Mouse (Mus musculus): Measurements from ENCODE around the gene Laptm4a.
A peak's percentile ranks its signal among the peaks of the same experiment; 100 is the strongest.

The Laptm4a gene

DNA sequence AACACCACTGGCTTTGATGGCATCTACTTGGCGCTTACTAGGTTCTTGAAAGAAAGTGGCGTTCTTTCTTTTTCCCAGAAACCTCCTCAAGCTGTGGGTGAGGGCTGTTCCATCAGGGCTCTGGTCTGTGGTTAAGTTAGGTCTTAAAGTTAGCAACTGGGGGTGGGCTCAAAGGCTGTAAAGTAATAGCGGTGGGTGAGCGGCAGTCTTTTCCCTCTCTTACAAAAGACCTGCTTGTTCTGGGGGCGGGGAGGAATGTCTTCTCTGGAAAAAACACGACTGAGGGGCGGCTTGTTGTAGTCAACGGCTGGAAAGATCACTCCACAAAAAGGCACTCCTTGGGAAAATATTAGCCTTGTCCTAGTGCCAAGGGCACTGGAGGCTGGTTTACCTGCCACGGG lies 32.7 kb downstream of the Laptm4a start:
- no peak for DNase-seq (ENCODE audit: low read depth)

DNA sequence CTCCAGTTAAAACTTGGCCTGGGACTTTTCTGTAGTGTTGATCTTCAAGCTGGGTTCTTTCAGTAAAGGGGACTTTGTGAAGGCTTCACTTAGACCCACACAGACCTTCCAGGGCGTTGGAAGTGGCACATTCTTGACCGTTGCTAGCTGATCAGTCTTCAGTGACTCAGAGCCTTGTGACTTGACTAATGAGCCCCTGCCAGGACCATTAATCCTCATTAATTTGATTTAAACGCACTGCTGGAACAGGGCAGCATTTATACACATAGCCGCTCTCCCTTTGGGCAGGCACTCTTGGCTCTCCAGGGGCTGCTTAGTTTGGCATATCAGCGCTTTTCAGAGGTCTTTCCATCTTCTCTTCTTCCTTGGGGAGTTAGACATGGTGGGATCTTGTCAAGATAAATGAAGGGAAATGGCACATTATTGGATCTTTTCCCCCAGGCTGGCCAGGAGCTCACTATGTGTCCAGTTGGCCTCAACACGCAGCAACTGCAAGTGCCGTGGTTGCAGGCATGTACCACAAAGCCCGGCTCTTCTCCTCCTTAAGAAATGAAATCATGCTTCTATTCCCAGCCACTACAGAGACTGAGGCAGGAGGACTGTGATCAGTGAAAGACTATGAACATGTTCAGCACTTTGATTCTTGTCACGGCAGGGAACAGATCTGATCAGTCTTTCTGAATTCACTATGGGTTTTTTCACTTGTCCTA lies 40.3 kb downstream of the Laptm4a start:
- no peak for DNase-seq (ENCODE audit: low read depth)

DNA sequence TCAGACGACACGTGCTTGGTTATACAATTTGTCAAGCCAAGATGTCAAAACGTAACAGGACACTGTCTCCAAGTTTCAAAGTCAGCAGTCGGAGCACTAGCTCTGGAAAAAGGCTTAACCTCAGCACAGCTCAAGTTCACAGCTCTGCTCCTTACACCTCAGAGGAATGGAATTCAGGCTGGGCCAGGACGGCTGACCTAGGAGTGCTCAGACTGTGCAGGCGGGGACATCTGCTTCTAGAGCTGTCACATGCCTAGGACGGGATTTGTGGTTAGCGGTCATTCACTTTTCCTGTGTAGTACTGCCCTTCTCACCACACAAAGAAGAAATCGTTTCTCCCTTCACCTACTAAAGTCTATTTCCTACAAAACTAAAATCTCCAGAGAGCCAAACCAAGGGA lies 48.4 kb downstream of the Laptm4a start:
- DNase-seq (ENCODE audit: low read depth) = peak; percentile 45

DNA sequence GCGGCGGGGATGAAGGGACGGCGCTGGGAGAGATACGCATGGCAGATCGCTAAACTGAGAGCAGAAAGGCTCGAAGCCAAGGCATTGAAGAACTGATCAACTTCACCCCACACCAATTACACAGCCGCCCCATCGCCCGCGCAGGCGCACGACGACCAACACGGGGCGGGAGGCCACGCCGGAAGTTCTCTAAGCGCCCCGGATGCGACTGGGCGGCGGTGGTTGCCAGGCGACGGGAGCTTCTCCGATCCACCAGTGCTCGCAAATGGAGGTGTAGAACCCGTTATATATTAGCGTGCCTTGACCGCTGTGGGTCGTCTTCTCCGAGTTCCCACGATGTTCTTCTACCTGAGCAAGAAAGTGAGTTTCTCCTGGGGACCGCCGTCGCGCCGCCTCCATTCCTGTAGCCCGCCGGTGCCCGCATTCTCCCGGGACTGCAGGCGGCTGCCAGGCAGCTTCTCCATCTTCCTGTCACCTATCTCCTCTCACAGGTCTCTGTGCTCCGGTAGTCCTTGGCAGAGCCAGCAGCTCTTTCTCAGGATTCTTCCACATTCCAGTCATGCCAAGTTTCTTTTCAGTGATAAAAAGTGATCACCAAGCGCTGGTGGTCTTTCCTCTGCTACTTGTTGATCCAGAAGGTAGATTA lies 52.5 kb downstream of the Laptm4a start, which contains the start of gene Wdr35:
Wdr35 (plus strand) TSS at position 73 of the 646 bp plus-strand sequence.
- no peak for DNase-seq (ENCODE audit: low read depth)

DNA sequence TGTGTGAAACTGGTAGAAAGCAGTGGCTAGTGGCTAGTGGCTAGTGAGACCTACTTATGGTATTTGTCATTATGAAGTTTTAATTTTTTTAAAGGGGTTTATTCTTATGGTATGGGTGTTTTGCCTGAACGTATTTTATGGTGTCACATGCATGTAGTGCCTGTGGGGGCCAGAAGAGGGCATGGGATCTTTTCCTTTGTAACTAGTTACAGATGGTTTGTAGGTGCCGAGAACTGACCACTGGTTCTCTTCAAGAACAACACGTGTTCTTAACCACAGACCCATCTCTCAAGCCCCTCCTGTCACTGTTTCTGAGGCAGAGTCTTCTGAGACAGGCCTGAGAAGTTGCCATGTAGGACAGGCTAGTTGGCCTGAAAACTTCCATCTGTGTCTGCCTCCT lies 53.6 kb downstream of the Laptm4a start:
- DNase-seq (ENCODE audit: low read depth) = no peak

Data from 416B (cell line).